Mouse (Mus musculus) midbrain, postnatal 0 days (tissue): ENCODE results near the gene Chad. TPM values are rescaled to one million over a fixed set of nuclear protein-coding genes. Genes with fewer than 3 reads are reported as not detected.

Source experiments
- ATAC-seq: fragments of 200-750 bp; cut with Nextera tagmentation; 2 replicates; pipeline ENCODE4 v1.8.0; 2017; ENCODE audit warnings: moderate number of reproducible peaks, mild to moderate bottlenecking, moderate TSS enrichment, moderate library complexity; ENCODE audit not compliant: low FRiP score
- DNase-seq: peaks from one replicate; pipeline ENCODE4 v3.0.0-alpha.2; 2015; ENCODE audit warnings: low spot score
- H3K27ac ChIP-seq: fragments of 300-500 bp; sonication (generic); 2 replicates; pipeline ENCODE4 v1.5.1; 2014; ENCODE audit warnings: low read depth, mild to moderate bottlenecking, low read length, mixed read lengths
- H3K27me3 ChIP-seq: fragments of 300-500 bp; sonication (generic); 2 replicates; pipeline ENCODE4 v1.6.1; 2014; ENCODE audit warnings: low read length, control low read depth, mixed read lengths; ENCODE audit not compliant: insufficient read depth
- H3K36me3 ChIP-seq: fragments of 300-500 bp; sonication (generic); 2 replicates; pipeline ENCODE4 v1.6.1; 2014; ENCODE audit warnings: low read length, control low read depth, mixed read lengths; ENCODE audit not compliant: insufficient read depth
- H3K4me1 ChIP-seq: fragments of 300-500 bp; sonication (generic); 2 replicates; pipeline ENCODE4 v1.6.1; 2014; ENCODE audit warnings: mild to moderate bottlenecking, control low read depth, antibody characterized with exemption, low read length, mixed read lengths; ENCODE audit not compliant: insufficient read depth
- H3K4me2 ChIP-seq: fragments of 300-500 bp; sonication (generic); 2 replicates; pipeline ENCODE4 v1.6.1; 2014; ENCODE audit warnings: low read depth, mild to moderate bottlenecking, low read length, mixed read lengths; ENCODE audit not compliant: poor library complexity, severe bottlenecking
- H3K4me3 ChIP-seq: fragments of 300-500 bp; sonication (generic); 2 replicates; pipeline ENCODE4 v1.5.1; 2014; ENCODE audit warnings: low read depth, mild to moderate bottlenecking, low read length, moderate library complexity
- H3K9ac ChIP-seq: fragments of 300-500 bp; sonication (generic); replicated peaks from 2 replicates; pipeline ENCODE4 v1.6.1; 2014; ENCODE audit warnings: mild to moderate bottlenecking, low read length, moderate library complexity, mixed read lengths; ENCODE audit not compliant: poor library complexity, severe bottlenecking
- H3K9me3 ChIP-seq: fragments of 300-500 bp; sonication (generic); 2 replicates; pipeline ENCODE4 v1.6.1; 2016; ENCODE audit warnings: low read length, control low read depth
- CTCF ChIP-seq: IDR thresholded peaks from 2 replicates; pipeline ENCODE4 v1.5.1; 2016; ENCODE audit warnings: antibody characterized with exemption, mild to moderate bottlenecking
- WGBS: fragments of 180-500 bp; shearing (Covaris S2); extraction: QIAGEN DNeasy Blood & Tissue Kit; methylation state at CpG from one replicate; pipeline ENCODE4 v1.1.7; 2014; 5-methylcytosine and 5-hydroxymethylcytosine counted together
- polyA plus RNA-seq: library from polyadenylated mRNA; unstranded; fragments of >200 nt; fragmentation: Nextera tagmentation; extraction: Ambion mirVana; gene quantifications from 2 replicates; pipeline ENCODE4 v1.2.1, GENCODE M21; 2015
- total RNA-seq: library from RNA; depleted of rRNA; stranded (reverse); fragments of >200 nt; gene quantifications from 2 replicates; pipeline ENCODE4 v1.2.3, GENCODE M21; 2014

The Chad gene
- total and polyA plus RNA-seq, 2 experiments from 2014 or later, result 0.11 to 0.85 TPM

DNA sequence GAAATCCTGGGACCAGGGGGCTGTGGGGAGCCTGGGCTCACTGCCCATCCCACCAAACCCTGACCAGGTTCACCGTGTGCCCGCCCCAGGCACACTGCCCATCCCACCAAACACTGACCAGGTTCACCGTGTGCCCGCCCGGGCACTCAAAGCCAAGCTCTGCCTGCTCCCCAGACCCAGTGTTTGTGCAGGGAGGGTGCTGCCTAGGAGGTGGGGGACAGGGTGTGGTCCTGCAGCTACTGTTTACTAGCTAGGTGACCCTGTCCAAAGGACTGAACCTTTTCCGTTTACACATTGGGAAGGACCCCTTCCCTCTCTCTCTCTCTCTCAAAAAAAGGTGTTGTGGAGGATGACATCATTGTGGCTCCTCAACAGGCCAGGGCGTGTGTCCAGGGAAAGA is 2.5 kb downstream of the Chad start:
- DNase-seq, result no peak
- no peak for TF ChIP-seq CTCF
- H3K4me3 ChIP-seq, result no peak overlapping the region

DNA sequence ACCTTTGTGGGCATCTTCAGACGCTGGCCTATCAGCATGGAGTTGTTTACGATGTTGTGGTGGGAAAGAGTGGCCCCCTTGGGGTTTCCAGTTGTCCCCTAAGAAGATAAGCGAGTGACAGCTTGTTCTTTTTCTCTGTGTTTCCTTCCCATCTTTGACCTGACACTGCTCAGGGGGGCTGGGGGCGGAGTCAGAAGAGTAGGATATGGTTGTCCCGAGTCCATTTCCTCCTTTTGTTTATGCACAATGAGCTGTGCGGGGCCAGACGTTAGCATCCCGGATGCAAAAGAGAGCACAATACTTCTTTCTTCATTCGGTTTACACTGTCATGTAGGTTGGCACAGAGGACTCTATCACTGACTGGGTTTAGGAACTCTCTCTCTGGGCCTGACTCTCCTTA is 5.8 kb downstream of the Chad start:
- no peak for ATAC-seq
- Histone ChIP-seq H3K4me3 (no peak overlapping the region), H3K4me1 (no peaks in the 10 kb centered on the region), H3K36me3 (no peaks in the 10 kb centered on the region), H3K9ac (no peak overlapping the region), H3K27ac (no peak overlapping the region), H3K27me3 (0 out of 2 replicates have a peak, but pooled peaks cover 1% of the 10 kb centered on the region), H3K4me2 (no peak overlapping the region), H3K9me3 (no peaks in the 10 kb centered on the region)
- no peak for DNase-seq
- no peak for TF ChIP-seq CTCF
- 51% methylated on average over 9 of the region's 9 CpGs for WGBS

More for the DNA sequence above, 2.5 kb downstream of the Chad start:
- 92% methylated on average over 7 of the region's 7 CpGs for WGBS
- Histone ChIP-seq H3K27ac (no peak overlapping the region), H3K36me3 (no peaks in the 10 kb centered on the region), H3K4me2 (no peak overlapping the region), H3K9me3 (no peaks in the 10 kb centered on the region), H3K27me3 (peaks cover 20% of the 10 kb centered on the region; the same call in 1 of the 2 replicates), H3K9ac (no peak overlapping the region), H3K4me1 (no peaks in the 10 kb centered on the region)
- ATAC-seq, result no peak

DNA sequence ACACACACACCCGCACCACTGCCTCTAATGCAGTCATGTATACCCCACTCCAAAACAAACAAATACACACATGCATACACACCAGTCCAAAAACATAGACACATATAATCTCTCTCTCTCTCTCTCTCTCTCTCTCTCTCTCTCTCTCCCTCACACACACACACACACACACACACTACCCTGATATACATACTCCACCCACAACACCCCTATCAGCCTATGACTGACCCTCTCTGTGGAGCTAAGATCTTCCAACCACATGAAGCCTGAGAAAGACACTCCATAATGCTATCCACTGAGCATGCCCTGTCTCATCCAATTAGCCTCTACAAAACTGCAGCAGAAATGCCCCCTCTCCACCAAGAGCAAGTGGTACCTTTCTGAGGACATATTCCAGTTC is 7.0 kb downstream of the Chad start:
- H3K4me1 ChIP-seq, result no peaks in the 10 kb centered on the region
- no peaks in the 10 kb centered on the region for H3K36me3 ChIP-seq
- TF ChIP-seq CTCF, result no peak
- H3K9me3 ChIP-seq, result no peaks in the 10 kb centered on the region
- DNase-seq (no peak), ATAC-seq (no peak)
- 100% methylated on average over 1 of the region's 1 CpGs for WGBS
- no peak overlapping the region for H3K4me2 ChIP-seq
- H3K9ac ChIP-seq, result no peak overlapping the region
- H3K4me3 ChIP-seq, result no peak overlapping the region
- H3K27me3 ChIP-seq, result no peaks in the 10 kb centered on the region
- no peak overlapping the region for H3K27ac ChIP-seq

DNA sequence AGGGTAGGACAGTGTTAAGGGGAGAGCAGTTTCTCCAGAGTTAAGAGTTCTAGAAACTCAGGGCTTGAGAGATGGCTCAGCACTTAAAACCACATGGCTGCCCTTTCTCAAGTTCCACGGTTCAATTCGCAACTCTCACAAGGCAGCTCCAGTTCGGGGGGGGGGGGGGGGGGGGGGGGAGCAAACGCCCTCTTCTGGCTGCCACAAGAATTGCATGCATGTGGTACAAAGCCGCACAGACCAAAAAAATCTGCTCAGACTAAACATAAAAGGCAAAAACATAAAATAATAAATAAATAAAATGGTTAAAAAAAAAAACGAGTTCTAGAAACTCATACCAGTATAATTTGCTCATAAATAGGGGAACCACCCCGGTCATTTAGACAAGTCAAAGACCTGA is 9.7 kb downstream of the Chad start:
- H3K4me1 ChIP-seq, result no peaks in the 10 kb centered on the region
- DNase-seq (no peak), ATAC-seq (no peak)
- H3K9me3 ChIP-seq, result no peaks in the 10 kb centered on the region
- no peaks in the 10 kb centered on the region for H3K36me3 ChIP-seq
- H3K27ac ChIP-seq, result no peak overlapping the region
- no peaks in the 10 kb centered on the region for H3K27me3 ChIP-seq
- no peak overlapping the region for H3K4me2 ChIP-seq
- TF ChIP-seq CTCF, result 0 out of 2 replicates have a peak, but pooled peaks have one; percentile 6
- no peak overlapping the region for H3K4me3 ChIP-seq
- H3K9ac ChIP-seq, result no peak overlapping the region
- 23% methylated on average over 6 of the region's 7 CpGs for WGBS

DNA sequence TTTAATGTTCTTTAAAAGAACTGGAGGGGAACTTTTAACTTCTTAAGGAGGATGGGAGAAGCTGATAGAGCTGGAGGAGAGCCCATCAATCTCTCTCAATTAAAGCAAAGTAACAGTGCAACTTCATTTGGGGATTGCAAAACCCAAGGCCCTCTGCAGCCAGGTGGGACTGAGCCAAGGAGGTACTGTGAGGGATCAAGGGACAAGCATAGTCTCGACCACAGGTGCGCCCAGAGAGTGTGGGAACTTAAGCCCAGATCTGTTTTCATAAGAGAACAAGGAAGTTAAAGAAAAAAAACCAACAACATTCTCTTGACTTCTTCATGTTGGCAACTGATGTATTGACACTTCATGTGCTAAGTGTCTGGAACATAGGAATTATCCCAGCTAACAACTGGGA is 10.2 kb downstream of the Chad start:
- H3K4me3 ChIP-seq, result no peak overlapping the region
- H3K9me3 ChIP-seq, result no peaks in the 10 kb centered on the region
- no peaks in the 10 kb centered on the region for H3K27me3 ChIP-seq
- no peak for TF ChIP-seq CTCF
- no peaks in the 10 kb centered on the region for H3K4me1 ChIP-seq
- WGBS, result 81% methylated on average over 2 of the region's 2 CpGs
- no peak overlapping the region for H3K27ac ChIP-seq
- no peak overlapping the region for H3K9ac ChIP-seq
- no peaks in the 10 kb centered on the region for H3K36me3 ChIP-seq
- DNase-seq (no peak), ATAC-seq (no peak)
- H3K4me2 ChIP-seq, result no peak overlapping the region

DNA sequence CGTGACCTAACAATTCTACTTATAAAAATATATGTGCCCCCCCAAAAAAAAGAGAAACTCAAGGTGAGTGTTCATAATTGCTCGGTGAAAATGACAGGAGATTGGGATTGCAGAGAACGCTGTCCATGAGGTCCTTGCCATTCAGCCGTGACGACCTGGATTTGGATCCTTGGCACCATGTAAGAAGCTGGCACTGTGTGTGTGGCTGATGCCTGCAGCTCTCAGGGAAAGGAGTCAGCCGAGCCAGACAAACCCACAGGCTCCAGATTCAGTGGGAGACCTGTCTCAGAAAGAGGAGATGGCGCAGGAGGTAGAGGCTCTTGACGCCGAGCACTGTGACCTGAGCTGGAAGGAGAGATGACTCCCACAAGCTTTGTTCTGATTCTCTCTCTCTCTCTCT is 11.5 kb downstream of the Chad start:
- WGBS, result 82% methylated on average over 9 of the region's 9 CpGs
- TF ChIP-seq CTCF, result no peak
- Histone ChIP-seq H3K9ac (no peak overlapping the region), H3K4me3 (no peak overlapping the region), H3K27ac (no peak overlapping the region), H3K9me3 (no peaks in the 10 kb centered on the region), H3K4me2 (no peak overlapping the region), H3K27me3 (no peaks in the 10 kb centered on the region), H3K36me3 (no peaks in the 10 kb centered on the region), H3K4me1 (no peaks in the 10 kb centered on the region)
- no peak for DNase-seq
- no peak for ATAC-seq
